Mouse (Mus musculus) ovary, postnatal 36 days (tissue): ENCODE results near the gene Olfr95.
"Not testable (repeated sequence)": the region's sequence is repeated elsewhere in the genome, so short reads cannot be mapped to it uniquely, and the experiment has no call there.

Experiments used
- DNase-seq: peaks from one replicate; pipeline ENCODE4 v3.0.0; 2022; ENCODE audit warnings: low spot score, mixed read lengths

Olfr95 gene

DNA sequence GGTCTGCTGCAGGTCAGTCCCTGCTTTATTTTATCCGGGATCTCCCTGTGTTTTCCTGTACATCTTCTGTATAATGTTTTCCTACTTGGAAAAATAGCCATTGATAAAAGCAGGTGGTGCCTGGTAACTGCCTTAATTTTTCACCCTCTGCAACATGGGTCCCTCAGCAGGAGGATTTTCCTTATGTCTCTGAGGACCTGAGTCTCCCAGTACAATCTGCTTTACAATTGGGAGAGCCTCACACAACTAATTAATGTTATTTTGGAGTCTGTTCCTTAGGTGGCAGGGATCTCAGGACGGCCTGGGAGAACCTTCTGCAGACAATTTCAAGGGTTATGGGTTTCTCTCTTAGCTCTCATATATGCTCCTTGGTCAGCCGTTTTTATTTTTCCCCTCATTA, at the start of gene Olfr95:
TSS of gene Olfr95 (minus strand) at position 101 of the 400 bp plus-strand sequence.
- no peak for DNase-seq

DNA sequence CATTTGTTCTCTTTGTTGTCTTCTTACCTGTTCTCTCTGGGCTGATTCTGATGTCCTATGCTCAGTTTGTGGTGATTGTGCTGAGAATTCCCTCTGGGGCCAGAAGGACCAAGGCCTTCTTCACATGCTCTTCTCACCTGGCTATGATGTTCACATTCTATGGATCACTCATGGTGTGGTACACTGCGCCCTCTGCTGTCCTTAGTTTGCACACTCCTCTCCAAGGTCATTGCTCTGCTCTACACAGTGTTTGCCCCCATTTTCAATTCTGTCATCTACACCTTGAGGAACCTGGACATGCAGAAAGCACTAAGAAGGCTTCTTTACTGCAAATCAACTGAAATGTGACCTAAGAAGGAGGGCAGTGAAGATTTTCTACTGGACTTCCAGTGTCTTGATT, 37.6 kb upstream of the Olfr95 start:
- no peak for DNase-seq

DNA sequence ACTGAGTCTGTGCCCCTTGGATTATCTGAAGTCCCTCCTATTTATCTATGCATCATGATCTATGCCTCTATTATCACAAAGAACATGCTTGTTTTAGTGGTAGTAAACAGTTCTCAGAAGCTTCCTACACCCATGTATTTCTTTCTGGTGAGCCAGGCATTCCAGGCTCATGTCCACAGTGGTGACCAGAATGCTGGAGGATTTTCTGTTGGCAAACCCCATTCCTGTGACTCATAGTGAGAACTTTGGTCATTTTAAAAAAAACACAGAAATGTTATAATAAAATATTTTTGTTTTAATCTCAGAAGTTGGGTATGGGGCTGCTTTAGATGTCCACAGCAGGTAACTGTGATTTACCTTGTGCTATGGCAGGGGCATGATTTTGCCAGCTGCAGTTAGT, 36.5 kb upstream of the Olfr95 start:
- no peak for DNase-seq

DNA sequence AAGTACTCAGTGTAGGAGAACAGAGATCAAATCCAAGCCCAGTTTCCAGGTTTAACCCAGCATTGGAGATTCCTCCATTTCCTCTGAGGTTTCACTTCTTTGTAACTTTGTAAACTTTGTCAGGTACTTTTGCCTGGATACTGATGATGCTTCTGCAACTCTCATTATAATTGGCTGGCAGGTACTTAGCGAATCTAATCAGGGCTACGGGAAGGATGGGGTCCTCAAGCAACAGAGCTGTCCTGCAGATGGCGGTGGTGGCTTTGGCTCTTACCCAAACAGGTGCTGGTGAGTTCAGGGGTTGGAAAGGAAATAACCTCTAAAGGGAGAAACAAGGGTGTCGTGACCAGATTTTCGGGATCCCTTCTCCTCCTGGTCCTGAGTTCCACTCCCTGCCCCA, 33.8 kb upstream of the Olfr95 start:
- no peak for DNase-seq

GRCm38 (mm10) chr17:37242198-37242597, 29.3 kb upstream of the Olfr95 start:
- no peak for DNase-seq

DNA sequence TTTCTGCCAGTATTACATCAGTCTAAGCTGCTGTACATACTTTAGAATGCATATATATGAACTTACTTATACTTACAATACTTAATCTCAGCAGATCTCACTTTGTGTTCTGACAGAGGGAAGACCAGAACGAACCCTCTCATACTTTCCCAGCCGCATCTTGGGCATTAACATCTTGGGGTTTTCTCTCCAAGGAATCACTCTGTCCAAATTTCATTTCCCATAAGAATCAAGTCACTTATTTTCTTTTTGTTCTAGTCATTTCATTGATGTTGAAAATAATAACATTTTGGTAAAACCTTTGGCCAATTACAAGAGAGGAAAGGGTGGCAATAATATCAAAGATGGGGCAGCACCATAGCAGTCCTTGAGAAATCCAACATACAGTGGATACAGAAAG, 24.3 kb upstream of the Olfr95 start, which contains the start of gene Olfr97:
TSS of gene Olfr97 (minus strand) at position 101 of the 400 bp plus-strand sequence.
- not testable (repeated sequence) for DNase-seq

DNA sequence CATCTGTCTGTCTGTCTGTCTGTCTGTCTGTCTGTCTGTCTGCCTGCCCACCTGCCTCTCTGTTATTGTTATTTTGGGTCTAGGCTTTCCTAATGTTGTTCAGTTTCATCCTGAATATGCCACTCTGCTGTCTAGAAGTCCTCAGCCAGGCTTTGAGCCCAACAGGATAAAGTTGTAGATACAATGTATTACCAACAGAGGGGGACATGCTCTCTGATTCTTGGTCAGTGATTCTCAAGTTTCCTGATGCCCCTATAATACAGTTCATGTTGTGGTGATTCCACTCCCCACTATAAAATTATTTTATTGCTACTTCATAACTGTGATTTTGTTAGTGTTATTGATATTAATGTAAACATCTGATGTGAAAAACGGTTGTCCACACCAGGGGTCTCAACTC, 9.0 kb upstream of the Olfr95 start:
- DNase-seq = no peak

GRCm38 (mm10) chr17:37219846-37220245, 6.9 kb upstream of the Olfr95 start, which contains the start of gene Olfr96:
Olfr96 (plus strand) TSS chr17:37220146.
- DNase-seq = no peak

GRCm38 (mm10) chr17:37218486-37218885, 5.6 kb upstream of the Olfr95 start:
- DNase-seq = no peak

DNA sequence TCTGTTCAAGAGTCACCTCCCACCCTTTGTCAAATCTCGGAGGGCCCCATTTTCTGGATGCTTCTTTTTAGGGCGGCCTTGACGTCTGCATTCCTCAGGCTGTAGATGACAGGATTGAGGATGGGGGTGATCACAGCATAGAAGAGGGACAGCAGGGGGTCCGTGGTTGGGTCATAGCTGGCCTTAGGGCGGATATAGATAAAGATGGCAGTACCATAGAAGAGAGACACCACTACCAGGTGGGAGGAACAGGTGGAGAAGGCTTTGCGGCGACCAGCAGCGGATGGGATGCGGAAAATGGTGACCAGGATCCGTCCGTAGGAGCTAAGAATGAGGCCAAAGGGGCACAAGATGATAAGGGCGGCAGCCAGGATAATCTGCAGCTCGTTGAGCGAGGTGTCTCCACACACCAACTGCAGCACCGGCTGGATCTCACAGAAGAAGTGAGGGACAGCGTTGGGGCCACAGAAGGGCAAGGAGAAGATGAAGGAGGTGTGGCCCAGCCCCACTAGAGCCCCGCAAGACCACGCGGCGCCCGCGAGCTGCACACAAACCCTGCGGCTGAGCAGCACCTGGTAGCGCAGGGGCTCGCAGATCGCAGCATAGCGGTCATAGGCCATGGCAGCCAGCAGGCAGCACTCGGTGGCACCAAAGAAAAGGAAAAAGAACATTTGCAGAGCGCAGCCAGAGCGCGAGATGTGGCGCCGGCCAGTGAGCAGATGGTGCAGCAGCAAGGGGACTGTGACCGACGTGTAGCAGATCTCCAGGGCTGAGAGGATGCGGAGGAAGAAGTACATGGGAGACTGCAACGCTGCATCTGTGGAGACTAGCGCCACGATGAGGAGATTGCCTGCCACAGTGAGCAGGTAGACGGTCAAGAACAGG, 1.8 kb downstream of the Olfr95 start:
- no peak for DNase-seq

DNA sequence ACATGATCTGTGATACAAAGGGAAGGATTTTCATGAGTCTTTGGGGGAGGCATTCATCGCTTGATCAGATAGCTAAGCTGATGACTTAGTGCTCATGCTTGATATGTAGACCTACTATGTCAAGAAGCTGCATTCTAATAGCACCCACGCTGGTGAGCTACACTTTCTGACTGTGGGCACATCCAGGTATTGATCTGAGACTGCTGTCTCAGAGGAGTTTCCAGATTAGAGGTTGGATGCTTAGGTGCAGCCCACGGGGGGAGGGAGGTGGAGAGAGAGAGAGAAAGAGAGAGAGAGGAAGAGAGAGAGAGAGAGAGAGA, 9.0 kb downstream of the Olfr95 start:
- DNase-seq = no peak

DNA sequence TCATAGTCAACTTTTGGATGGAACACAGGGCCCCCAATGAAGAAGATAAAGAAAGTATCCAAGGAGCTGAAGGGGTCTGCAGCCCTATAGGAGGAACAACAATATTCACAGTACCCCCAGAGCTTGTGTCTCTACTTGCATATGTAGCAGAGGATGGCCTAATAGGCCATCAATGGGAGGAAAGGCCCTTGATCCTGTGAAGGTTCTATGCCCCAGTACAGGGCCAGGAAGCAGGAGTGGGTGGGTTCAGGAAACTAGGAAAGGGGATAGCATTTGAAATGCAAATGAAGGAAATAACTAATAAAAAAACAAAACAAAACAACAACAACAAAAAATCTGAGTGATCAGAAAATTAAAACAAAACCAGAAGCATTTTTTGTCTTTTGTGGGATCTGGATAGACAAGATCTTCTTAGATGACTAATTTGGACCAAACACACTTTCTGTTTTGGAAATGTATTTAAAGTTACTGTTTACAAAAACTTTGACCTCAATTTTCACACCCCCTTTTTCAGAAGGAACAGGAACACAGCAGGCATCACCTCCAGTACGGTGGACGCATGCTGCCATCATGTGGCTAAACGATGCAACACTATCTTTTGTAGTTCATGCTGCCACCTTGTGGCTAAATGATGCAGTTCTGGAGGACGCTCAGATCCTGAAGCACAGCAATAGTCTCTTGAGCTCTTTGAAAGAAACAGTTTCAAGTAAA, 9.6 kb downstream of the Olfr95 start:
- peak; percentile 61 for DNase-seq

- no peak for DNase-seq
These were observed 12.0 kb downstream of the Olfr95 start, which contains the start of gene Olfr94 for GRCm38 (mm10) chr17:37200894-37201293. Olfr94 (minus strand) TSS chr17:37200994.

DNA sequence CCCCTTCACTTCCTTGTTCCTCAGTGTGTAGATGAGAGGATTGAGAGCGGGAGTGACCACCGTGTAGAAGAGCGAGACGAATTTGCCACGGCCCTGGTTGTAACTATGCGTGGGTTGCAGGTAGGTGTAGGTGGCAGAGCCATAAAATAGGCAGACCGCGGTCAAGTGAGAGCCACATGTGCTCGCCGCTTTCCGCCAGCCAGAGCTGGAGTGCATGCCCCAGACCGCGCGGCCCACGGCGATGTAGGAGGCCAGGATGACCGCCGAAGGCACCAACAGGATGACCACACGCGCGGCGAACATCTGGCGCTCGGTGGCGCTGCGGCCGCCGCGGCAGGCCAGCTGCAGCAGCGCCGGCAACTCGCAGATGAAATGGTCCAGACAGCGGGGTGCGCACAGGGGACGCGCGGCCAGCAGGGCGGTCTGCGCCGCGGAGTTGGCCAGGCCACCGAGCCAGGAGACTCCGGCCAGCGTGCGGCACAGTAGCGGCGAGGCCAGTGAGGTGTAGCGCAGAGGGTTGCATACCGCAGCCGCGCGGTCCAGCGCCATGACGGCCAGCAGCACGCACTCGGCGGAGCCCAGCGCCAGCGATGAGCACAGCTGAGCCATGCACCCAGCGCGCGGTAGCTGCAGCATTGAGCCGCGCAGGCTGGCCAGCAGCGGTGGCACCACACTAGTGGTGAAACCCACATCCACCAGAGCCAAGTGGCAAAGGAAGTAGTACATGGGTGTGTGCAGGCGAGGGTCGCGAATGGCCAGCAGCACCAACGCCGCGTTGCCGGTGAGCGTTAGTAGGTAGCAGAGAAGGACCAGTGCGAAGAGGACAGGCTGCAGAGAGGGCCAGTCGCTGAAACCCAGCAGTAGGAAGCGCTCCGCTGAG, 15.8 kb downstream of the Olfr95 start:
- peak; percentile 33 for DNase-seq

DNA sequence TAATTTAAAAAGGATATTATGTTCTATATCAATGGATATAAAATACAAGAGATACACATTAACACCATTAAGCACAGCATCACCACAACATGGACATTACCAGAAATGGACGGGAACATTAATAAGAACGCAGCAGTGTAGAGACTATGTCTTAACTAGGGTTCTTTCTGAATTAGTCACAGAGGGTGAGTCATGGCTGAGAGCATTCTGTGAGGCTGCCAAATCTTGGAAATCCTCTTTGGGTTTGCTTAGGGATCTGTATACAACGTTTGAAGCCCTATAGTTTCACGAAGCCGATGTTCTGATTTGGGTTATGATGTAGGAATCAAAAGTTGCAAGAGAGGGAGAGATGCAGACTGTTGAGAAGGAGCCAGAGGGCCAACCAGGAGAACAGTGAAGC, 18.1 kb downstream of the Olfr95 start:
- no peak for DNase-seq

DNA sequence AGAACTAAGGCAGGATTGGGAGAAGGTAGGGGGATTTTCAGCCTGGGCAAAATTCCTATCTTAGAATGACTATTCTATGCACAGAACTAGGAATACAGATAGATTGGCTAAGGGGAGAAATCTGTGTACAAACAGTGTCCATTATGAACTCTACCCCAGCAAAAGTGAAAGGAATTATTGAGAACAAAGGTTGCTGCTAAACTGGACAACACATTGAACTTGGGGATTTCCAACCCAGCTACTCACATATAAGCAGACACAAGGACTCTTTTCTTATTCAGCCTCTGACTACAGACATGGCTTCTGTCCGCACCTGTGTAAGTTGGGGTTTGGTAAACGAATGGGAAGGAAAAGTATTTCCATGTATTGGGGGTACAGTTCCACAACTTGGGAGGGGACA, 19.3 kb downstream of the Olfr95 start, which contains the start of gene Ubd:
TSS of gene Ubd (plus strand) at position 237 of the 400 bp plus-strand sequence.
- no peak for DNase-seq

DNA sequence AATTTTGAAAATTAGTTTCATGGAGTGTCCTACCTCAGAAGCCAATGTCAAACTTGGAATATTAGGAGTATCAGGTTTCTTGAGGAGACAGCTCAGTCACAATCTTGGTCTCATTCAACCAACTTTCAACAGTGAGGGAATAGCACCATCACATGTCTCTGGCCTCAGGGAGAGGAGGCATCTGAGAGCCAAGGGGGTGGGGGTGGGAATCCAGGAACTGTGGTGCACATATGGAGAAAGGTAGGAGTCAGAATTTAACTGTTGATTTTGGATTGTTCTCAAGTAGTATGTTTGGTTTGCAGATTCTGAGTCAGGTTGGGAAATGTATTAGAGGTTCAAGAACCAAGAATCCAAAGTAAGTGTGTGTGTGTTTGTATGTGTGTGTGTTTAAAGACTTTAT, 19.9 kb downstream of the Olfr95 start:
- DNase-seq = no peak

- no peak for DNase-seq
These were observed 22.2 kb downstream of the Olfr95 start for GRCm38 (mm10) chr17:37190711-37191110.

DNA sequence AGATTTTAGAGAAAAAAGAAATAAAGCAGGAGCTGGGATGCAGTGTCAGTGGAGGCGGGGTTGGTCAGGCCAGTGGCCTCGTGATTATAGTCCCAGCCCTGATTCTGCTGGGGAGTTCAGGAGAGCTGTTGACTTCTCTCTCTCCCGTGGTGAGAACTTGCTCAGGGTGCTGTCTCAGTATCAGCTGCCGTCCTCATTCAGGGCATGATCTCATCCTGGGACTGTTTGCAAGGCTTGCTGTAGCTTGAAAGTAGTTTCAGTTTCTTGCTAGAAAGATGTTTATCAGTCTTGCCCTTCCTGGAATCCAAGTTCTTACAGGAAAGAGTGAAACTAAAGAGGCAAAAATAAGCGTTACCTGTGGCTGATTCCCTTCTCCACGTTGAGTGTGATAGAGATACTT, 27.4 kb downstream of the Olfr95 start:
- no peak for DNase-seq

DNA sequence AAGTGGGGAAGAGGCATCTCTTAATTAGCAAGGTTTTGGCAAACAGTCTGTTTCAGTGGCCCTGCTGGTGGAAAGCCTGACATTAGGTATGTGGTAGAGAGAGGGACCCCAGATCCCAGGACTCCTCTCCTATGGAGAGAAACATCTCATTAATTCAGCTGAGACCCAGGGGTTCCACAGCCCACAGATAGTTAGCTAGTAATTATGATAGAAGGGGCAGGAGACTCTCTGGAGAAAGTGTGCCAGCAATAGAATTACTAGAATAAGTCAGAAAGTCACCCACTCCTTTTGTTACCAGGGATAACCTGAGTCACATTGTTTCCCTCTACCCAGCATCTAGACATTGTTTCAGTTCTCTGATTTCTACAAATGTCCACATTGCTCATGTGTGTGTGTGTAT, 51.5 kb downstream of the Olfr95 start, which contains the start of gene Olfr93:
TSS of gene Olfr93 (minus strand) at position 101 of the 400 bp plus-strand sequence.
- no peak for DNase-seq
